Mouse (Mus musculus) 3T3-L1 (cell line): Measurements from ENCODE around the gene Acoxl.

Experiments
- DNase-seq: peaks from one replicate; pipeline ENCODE4 v3.0.0-alpha.2; 2015; ENCODE audit warnings: low read depth, low spot score

The Acoxl gene

DNA sequence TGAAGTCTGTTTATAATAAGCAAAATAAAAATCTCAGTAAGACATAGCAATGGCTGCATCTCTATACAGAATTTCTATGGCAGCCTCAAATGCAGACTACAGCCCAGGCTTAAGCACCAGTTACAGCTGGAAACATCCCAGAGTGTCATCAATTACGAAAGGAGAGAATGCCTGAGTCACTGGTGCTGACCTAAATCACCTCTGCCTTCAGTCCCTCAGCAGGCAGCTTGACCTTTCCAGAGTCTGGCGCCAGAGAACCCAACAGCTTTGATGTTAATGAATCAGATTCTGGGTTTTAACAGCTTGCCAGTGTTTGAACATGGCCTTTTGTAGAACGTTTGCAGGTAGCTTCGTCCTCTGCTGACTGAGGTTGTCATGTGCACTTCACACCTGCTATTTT is 193.4 kb downstream of the Acoxl start:
- DNase-seq = peak; percentile 14

DNA sequence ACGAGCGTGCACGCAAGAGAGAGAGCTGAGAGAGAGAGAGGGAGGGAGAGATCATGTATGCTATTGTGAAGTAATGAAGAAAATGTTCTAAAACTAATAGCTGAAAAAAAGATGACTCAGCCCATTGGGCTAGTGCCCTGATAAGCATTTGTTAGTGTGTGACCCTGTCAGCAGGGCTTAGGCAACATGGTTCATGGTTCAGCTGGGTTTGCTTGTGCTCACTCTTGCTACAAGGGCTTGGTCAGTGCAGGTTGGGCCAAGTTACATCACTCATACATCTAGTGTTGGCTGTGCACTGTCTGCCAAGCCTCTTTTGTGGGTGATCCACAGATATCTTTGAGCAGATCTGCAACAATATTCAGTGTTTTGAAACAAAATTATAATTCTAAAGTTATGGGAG is 194.8 kb downstream of the Acoxl start:
- DNase-seq = peak; percentile 15

DNA sequence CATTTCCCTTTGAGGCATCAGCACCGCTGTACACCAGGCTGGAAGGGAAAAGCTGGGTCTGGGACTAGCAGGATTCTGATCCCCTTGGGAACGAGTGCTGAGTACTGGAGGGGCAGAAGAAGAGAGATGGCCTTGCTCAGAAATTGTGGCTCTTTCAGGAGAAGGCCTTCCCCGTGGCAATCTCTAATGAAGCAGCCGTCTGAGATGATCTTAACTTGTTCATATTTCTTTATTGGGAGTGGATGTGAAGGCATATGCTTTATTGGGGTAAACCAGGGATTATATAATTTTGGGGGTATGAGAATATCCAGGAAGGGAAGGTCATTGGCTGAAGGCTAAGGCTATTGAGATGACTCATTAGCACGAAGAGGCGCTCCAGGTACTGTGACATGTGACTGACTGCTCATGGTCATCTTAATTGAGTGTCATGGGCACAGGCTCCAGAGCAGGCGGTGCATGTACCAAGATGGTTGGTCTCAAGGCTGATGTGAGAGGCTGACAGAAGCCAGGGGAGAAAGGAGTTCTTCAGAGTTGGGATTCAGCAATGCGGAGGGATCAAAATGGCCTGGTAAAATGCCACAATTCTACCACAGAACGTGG is 195.5 kb downstream of the Acoxl start:
- no peak for DNase-seq

DNA sequence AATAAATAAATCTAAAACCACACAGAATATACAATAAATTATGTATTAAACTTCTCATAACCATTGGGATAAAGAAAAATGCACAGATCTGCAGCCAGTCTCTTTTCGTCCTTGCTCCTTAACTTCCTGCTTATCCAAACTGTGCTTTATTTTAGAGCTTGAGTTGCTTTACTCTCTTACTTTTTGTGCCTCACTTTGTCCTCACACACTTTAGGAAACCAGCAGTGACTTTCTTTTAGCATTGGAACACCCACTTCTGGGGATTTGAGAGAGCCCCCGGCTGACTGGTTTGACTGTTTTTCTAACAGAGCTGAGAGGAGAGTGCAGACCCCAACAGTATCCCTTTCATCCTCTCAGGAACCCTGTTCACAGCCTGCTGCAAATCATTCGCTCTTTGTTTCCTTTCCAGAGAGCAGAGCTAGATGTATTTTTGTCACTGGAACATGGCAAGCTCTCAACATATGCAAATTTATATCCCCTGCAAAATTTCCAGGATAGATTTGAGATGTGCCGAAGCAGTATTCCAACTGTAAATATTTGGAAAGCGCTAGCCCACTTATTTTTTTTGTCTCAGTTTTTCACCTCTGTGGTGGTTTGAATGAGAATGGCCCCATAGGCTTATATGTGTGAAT is 199.7 kb downstream of the Acoxl start:
- no peak for DNase-seq

DNA sequence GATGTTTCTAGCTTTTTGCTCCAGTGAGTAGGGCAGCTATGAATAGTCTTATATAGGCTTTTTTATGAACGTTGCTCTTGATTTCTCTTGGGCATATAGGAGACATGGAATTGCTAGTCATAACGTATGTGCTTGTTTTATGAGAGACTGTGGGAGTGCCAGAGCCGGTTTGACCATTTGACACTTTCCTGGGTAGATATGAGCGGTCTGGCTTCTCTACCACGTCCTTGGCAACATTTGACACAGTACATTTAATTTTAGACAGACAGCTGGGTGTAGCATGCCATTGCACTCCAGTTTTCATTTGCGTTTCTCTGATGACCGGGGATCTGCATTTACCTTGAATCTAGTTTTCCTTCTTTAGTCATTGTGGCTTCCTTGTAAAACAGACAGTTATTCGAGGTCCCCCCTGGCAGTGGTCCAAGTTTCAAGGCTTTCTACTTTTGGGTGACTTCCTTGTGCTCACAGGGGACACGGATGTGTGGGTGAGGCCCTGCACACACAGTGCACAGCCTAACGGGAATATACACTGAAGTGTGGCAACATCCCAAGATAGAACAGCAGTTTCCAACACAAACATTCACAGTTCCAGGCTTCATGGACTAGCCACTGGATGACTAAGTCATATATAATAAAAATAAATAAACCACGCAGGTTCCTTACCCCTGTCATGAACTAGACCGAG is 202.5 kb downstream of the Acoxl start:
- peak; percentile 35 for DNase-seq

DNA sequence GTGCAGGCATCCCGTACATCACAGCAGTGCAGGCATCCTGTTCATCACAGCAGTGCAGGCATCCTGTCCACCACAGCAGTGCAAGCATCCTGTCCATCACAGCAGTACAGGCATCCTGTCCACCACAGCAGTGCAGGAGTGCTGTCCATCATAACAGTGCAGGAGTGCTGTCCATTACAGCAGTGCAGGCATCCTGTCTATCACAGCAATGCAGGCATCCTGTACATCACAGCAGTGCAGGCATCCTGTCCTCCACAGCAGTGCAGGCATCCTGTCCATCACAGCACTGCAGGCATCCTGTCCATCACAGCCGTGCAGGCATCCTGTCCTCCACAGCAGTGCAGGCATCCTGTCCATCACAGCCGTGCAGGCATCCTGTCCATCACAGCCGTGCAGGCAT is 207.8 kb downstream of the Acoxl start:
- DNase-seq = no peak

DNA sequence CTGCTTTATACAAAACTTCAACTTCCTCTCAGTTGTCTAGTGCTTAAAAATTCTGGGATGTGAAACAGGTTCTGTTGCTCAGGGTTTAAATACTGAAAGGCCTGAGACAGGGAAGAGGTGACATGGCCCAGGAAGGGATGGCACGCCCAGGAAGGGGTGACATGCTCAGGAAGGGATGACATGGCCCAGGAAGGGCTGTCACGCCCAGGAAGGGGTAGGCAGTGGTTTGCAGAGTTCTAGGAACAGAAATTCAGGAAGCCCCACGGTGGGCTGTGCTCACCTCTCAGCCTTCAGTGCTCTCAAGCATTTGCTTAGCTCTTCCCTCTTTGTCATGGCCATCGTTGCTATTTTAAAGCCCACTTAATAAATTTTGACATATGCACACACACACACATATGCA is 216.2 kb downstream of the Acoxl start:
- DNase-seq = no peak

DNA sequence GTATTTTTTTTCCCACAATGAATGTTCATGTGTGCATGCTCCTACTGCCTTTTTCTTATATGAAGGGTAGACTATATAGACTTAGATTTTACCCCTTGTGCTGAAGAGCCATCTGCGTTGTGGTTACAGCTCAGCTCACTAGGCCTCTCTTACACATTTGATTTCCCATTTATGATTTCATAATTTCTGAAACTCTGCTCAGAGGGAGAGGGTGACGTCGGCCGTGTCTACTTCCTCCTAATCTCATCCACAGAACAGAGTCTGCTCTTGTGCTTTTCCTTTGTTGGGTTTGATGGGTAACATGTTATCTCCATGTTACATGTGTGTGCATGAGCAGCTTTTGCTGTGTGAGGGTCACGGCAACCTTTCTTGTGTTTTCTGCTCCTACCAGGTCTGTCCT is 219.2 kb downstream of the Acoxl start:
- no peak for DNase-seq

DNA sequence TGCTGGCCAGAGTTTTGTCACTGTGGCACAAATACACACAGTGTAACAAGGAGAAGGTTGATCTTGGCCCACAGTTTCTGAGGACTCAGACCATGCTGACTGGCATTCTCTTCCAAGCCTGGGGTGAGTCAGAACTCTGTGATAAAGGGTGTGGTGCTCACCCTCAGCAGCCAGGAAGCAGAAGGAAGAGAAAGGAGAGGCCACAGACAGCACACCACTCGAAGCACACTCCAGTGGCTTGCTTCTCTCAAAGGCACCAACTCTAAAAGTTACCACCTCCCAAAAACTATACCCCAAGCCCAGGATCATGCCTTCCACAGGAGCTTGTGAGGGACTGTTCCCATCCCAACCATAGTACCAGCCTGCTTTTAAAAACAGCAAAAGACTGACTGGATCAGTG is 220.0 kb downstream of the Acoxl start:
- DNase-seq = no peak

DNA sequence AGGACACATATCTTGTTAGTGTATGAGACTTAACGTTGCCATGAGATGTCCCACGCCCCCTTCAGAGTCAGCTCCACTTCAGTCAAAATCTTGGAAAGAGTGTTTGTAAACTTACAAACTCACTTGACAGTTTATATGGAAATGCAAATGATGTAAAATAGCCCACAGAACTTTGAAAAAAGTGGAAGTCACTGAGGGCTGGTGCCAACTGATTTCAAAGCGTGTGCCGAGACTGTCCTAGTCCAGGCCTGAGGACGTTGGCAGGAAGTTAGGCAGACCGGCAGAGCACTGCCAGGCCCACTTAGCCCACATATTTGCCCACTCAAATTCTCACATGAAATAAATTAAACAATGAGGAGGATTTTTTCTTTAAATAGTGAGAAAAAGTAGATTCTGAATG is 221.5 kb downstream of the Acoxl start:
- DNase-seq = no peak

DNA sequence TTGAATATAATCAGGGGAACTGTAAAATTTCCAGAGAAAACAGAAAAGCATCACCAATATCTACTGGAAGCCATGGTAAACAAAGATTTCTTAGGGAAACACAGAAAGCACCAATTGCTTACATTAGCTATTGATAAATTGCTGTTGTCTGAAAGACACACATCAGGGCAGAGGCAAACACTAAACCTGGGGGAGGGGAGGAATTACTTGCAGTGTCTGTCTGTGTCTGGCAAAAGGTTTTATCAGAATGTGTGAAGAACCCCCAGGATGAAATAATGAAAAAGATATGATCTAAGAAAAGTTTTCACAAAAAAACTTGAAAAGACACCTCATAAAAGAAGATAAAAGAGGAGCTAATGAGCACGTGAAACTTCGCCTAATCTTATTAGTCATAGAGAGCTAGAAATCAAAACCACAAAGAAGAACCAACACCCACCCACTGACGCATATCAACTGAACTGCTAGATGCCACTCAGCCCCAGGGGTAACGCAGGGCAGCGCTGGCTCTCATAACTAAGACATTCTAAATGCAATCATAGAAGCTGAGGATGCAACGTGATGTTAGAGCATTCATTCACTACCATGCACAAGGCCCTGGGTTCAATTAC is 222.1 kb downstream of the Acoxl start:
- DNase-seq = no peak

DNA sequence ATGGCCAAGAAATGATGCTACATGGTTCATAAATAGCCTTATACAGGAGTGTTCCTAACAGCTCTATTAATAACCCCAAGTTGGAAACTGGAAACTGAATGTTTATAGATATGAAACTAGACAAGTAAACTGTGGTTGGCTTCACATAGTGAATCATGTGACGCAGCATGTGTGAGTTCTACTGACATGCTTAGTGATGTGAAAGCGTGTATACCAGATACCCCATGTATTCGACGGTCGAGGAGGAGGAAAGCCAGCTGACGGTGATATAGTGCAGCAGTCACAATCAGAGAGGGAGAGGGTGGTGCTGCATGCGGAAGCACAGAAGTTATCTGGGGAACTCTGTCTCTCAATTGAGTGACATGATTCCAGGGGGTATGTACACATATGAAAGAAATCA is 222.8 kb downstream of the Acoxl start:
- no peak for DNase-seq

DNA sequence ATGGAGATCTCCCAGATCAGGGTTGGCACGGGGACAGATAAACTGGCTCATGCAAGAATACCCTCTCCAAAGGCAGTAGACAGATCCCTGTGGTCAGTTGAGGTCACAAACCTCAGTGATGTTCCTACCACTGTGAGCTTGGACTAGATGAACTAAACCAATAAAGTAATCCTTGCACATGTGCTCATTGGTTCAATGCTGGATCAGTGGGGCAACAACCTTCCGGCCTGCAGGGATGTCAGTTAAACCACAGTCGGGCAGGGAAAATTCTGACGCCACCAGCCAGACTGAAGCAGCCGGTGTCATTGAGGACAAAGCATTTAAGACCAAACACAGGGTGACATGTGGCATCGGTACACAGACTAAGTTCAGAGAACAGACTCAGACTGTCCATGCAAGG is 224.1 kb downstream of the Acoxl start:
- no peak for DNase-seq

DNA sequence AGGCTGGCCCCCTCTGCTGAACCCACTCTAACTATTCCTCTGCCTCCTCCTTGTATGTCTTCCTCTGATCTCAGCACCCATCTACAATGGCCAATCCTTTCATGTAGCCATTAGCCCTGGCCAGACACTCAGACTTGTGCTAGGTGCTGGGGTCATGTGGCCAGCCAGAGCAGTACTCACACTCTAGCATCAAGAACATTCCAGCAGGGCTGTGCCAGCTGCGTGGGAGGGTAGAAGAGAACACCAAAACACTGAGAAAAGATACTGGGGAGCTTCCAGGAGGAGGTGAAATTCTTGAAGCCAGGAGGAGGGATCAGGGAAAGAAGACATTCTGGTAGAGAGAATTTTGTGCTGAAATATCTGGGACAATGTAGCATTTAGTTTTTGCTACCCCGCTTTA is 226.3 kb downstream of the Acoxl start:
- DNase-seq = peak; percentile 28

DNA sequence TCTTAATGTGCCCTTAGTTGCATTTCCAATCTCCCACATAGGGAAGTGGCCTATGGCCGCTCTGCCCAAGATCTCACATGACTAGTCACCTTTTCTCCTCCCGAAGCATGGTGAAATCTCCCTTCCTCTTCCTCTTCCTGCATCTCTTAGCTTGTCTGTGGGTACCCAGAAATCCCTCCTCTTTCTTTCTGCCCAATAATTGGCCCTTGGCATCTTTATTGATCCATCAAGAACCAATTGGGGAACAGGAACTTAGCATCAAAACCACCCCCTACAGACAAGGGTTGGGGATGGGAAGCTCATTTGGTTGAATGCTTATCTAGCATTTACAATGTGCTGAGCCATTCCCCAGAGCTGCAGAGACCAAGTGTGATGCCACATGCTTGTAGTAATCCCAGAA is 226.9 kb downstream of the Acoxl start:
- DNase-seq = no peak

DNA sequence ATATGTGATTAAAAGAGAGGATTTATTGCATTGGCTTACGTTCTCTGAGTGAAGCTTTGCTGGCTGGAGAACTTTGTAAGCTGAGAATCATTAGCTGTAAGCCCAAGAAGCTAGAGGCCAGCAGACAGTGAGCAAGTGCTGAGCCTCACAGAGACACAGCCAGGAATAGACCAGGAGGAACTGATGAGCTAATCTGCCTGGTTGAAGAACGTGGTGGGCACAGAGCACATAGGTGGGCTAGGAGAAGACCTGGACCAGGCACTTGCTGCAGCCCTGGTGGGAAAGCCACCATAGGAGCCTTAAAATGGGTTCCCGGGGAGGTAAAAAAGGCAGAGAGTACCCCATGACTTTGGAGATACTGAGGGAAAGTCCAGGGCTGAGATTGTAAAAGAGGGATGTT is 228.5 kb downstream of the Acoxl start:
- no peak for DNase-seq

DNA sequence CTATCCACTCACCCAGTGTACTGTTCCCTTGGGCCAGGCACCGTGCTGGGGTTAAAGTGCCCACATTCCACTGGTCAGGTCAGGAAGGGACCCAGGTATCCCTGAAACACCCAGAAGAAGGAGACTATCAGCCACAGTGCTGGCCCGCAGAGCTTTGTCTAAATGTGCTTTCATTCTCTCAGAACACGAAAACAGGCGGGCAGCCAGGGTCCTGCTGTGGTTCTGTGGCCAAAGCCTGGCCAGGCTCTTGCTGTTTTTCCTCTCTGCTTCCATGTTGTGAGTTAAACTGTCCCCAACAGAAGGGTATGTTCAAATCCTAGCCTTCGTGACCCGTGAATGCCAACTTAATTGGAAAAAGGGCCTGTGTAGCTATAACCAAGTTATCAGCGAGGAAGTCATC is 228.9 kb downstream of the Acoxl start:
- no peak for DNase-seq

DNA sequence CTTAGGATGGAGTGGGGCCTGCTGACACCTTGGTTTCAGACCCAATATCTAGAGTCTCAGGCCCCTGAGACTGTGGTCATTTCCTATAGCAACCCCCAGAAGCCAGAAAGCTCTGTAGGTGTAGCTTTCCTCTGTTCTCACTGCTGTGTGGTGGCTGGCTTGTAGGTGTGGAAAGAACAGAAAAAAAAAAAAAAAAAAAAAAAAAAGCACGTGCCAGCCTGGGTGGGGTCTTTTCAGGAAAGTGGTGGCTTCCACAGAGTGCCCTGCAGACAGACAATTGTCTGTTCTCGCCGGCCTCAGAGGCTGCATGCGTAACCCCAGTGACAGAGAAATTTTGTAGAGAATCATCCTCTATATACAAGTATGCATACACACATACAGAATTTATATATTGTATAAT is 229.5 kb downstream of the Acoxl start:
- no peak for DNase-seq

DNA sequence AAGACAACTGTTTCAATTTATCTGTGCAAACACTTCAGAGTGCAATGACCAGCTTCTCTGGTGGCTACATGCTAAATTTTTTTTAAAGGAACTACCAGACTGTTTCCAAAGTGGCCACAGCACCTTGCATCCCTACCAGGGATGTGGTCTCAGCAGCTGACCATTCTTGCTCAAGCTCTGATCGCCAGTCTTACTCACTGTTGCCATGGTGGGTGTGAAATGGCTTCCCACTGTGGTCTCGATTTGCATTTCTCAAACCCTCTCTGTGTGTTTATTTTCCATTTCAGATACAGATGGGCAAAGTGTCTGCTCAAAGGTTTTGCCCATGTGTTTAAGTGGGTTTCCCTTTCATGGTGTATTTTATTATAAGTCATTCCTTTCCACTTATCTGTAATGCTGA is 230.3 kb downstream of the Acoxl start:
- no peak for DNase-seq

DNA sequence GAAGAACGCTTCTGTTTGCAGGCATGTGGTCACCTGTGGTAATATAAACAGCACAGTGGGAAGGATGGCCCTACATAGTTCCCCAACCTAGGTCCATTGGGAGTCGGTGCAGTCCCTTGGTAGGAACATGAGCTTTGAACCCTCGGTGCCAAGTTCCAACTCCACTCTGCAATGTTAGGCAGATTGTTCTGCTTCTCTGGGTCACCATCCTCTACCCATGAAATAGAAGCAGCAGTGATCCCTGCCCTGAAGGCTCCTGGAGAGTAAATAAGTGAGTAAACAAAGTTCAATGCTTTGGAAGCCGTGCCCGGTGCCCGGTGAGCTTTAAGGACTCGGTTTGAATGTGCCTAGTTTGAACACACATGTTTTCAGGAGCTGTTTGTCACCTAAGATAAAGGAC is 233.1 kb downstream of the Acoxl start:
- DNase-seq = no peak

DNA sequence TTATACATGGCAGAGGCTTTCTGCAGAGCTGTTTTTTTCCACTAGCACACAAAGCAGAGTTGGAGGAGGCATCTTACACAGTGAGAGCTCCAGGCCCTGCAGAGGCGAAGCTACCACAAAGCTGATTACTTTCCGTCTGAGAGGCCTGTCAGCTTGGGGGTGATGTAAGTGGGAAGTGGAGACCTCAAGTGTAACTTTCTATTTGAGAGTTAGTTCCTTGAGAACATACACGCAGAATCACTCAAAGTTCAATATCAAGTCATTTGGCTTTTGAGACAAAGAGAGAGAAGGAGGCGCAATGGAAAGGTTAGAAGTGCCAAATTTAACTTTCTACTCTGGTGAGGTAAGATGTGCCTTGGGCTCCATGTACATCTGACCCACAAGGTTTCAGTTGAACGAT is 234.3 kb downstream of the Acoxl start:
- no peak for DNase-seq

DNA sequence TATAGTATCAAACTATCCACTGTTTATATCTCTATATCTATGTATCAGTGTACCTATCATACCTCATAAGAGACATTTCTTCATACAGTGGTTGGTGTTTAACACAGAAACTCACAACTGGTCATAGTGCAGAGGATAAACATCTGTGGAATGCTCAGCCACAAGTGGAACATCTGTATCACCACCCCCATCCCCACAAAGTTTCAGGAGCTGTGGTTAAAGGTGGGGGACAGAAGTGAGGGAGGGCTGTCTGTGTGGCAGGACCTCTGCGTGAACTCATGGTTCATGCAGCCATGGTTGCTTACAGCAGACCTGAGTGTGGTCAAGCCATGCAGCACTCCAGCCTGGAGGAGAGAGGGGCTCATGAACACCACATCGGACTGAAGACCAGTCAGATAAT is 234.9 kb downstream of the Acoxl start:
- no peak for DNase-seq

DNA sequence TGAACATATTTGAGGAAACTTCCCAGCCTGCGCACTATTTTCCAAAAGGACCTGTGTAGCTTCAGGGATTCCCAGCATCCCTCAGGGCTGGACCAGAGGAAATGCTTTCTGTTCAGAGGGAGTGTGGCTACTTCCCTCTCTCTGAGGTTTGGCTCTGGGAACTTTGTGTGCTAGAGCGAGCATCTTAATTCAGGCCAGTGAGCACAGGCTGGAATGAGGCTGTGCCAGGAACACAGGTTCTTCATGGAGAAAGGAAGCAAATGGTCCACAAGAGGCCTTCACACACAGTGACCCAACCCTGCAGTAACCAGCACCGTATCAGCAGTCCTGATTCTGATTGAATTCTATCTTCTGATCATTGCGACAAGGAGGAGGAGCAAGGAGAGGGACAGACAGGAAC is 238.3 kb downstream of the Acoxl start:
- DNase-seq = no peak
